Mouse (Mus musculus) erythroid progenitor cell, adult 5-6 weeks (primary cell): ENCODE data around the gene Gzmg. TPM values are rescaled to one million over a fixed set of nuclear protein-coding genes. Genes with fewer than 3 reads are reported as not detected.
"Not testable (repeated sequence)": the region's sequence is repeated elsewhere in the genome, so short reads cannot be mapped to it uniquely, and the experiment has no call there.

Source experiments
- ATAC-seq: replicated peaks from 2 replicates; pipeline ENCODE4 v1.8.0; 2016; ENCODE audit warnings: moderate number of reproducible peaks, mild to moderate bottlenecking, moderate TSS enrichment, inconsistent platforms; ENCODE audit not compliant: poor library complexity, low FRiP score, severe bottlenecking
- total RNA-seq, 2 experiments: library from RNA; stranded (forward) in 1 of 2; stranded (reverse) in 1 of 2; fragments of 150-400 nt in 1 of 2; fragments of 186-747, 209-891 nt in 1 of 2; gene quantifications; 2 replicates each; pipeline versions ENCODE4 v1.2.3 to v1.2.4; 2015 to 2017; ENCODE audit warnings: low replicate concordance in 2 of 2

The Gzmg gene
- total RNA-seq (2015; ENCODE audit: low replicate concordance) (not detected in 2 replicates), total RNA-seq (2017; ENCODE audit: low replicate concordance) (not detected in 2 replicates)

GRCm38 (mm10) chr14:56159479-56159878, at the start of gene Gzmg:
Gzmg (minus strand) TSS chr14:56159579.
- not testable (repeated sequence) for ATAC-seq

- ATAC-seq: no peak
Observed at GRCm38 (mm10) chr14:56205613-56206012, 46.2 kb upstream of the Gzmg start.

GRCm38 (mm10) chr14:56205021-56205420, 45.6 kb upstream of the Gzmg start:
- not testable (repeated sequence) for ATAC-seq

GRCm38 (mm10) chr14:56203975-56204374, 44.6 kb upstream of the Gzmg start:
- ATAC-seq: peak; percentile 67

GRCm38 (mm10) chr14:56186946-56187345, 27.6 kb upstream of the Gzmg start:
- no peak for ATAC-seq

GRCm38 (mm10) chr14:56186521-56186920, 27.1 kb upstream of the Gzmg start:
- no peak for ATAC-seq

GRCm38 (mm10) chr14:56177651-56178050, 18.3 kb upstream of the Gzmg start:
- ATAC-seq: not testable (repeated sequence)

GRCm38 (mm10) chr14:56174499-56174898, 15.1 kb upstream of the Gzmg start, which contains the start of gene Gzmn:
Gzmn (minus strand) TSS chr14:56174599.
- no peak for ATAC-seq

GRCm38 (mm10) chr14:56173396-56173795, 14.0 kb upstream of the Gzmg start:
- no peak for ATAC-seq

GRCm38 (mm10) chr14:56172744-56173143, 13.4 kb upstream of the Gzmg start:
- ATAC-seq: no peak

- no peak for ATAC-seq
Observed at GRCm38 (mm10) chr14:56168009-56168408, 8.6 kb upstream of the Gzmg start.

- ATAC-seq: no peak
Observed at GRCm38 (mm10) chr14:56162109-56162508, 2.7 kb upstream of the Gzmg start.

GRCm38 (mm10) chr14:56155340-56155739, 4.0 kb downstream of the Gzmg start:
- no peak for ATAC-seq

GRCm38 (mm10) chr14:56133675-56134074, 25.7 kb downstream of the Gzmg start:
- not testable (repeated sequence) for ATAC-seq

- ATAC-seq: not testable (repeated sequence)
Observed at GRCm38 (mm10) chr14:56132508-56132907, 26.9 kb downstream of the Gzmg start, which contains the start of gene Gzmd. Gzmd (minus strand) TSS chr14:56132608.

GRCm38 (mm10) chr14:56128341-56128740, 31.0 kb downstream of the Gzmg start:
- no peak for ATAC-seq

GRCm38 (mm10) chr14:56123516-56123915, 35.9 kb downstream of the Gzmg start:
- ATAC-seq: no peak

GRCm38 (mm10) chr14:56120525-56120924, 38.9 kb downstream of the Gzmg start, which contains the start of gene Gzme:
Gzme (minus strand) TSS chr14:56120625.
- no peak for ATAC-seq

GRCm38 (mm10) chr14:56115531-56116310, 43.7 kb downstream of the Gzmg start:
- not testable (repeated sequence) for ATAC-seq
